Mouse (Mus musculus): ENCODE results near the gene Polr2a.
"Not testable (repeated sequence)": the region's sequence is repeated elsewhere in the genome, so short reads cannot be mapped to it uniquely, and the experiment has no call there.

The Polr2a gene

DNA sequence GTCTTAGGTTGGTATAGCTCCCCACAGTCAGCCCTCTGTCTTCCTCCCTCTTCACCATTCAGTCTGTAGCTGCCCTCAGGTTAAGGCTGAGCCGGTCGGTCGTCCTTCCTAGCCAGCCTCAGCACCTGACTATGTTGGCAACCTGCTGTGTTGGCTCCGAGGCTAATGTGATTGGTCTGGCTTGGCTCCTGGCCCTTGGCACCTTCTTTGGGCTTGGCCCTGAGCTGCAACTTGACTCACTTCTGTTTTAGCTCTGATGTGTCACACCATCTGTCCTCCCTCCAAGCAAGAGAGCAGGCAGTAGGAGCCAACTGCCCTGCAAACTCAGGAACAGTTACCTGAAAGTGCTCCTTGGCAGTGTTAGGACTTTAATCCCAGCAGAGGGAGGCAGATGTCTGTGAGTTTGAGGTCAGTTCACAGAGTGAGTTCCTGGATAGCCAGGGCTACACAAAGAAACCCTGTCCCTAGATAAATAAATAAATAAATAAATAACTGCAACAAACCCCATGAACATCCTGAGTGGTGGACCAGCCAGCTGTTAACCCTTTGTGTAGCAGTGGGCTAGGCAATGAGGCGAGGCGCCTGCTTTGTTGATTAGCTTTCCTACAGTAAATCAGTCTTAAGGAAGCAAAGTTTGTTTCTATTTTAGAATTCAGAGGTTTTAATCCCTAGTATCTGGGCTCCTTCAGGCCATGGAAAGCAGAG, 51.5 kb downstream of the Polr2a start:
- DNase-seq (ENCODE audit: low spot score in 2 of 2): no peak

- no peak for DNase-seq (ENCODE audit: low spot score in 2 of 2)
Measured at GRCm38 (mm10) chr11:69704613-69705010, 53.8 kb downstream of the Polr2a start.

- no peak for DNase-seq (ENCODE audit: low spot score in 2 of 2)
Measured at GRCm38 (mm10) chr11:69703814-69704612, 54.4 kb downstream of the Polr2a start.

DNA sequence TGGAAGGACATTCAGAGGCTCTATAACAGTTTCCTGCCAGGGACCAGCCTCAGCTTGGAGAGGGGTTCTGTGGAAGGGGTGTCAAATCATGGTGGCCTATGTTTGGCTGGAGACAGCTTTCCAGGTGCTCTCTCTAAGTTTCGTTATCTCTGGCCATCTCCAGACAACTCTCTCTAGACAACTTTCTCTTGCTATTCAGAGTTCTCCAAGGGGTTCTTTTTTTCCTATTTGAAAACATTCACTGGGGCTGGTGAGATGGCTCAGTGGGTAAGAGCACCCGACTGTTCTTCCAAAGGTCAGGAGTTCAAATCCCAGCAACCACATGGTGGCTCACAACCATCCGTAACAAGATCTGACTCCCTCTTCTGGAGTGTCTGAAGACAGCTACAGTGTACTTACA, 55.1 kb downstream of the Polr2a start:
- DNase-seq (ENCODE audit: low spot score in 2 of 2): not testable (repeated sequence)

- not testable (repeated sequence) for DNase-seq (ENCODE audit: low spot score in 2 of 2)
Measured at GRCm38 (mm10) chr11:69702886-69703285, 55.6 kb downstream of the Polr2a start.

GRCm38 (mm10) chr11:69699595-69699994, 58.8 kb downstream of the Polr2a start:
- no peak for DNase-seq (ENCODE audit: low spot score in 2 of 2)

DNA sequence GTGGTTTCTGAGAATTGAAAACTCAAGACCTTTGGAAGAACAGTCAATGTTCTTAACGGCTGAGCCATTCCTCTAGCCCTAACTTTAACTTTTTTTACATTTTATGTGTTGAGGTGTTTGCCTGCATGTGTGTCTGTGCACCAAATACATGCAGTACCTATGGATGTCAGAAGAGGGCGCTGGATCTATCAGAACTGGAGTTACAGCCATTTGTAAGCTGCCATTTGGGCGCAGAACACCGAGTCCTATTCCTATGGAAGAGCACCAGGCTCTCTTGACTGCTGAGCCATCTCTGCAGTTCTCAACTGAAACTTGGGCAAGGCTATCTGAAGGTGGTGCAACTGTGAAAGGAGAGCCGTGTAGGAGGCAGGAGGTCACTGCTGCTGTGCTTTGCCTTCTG, 59.9 kb downstream of the Polr2a start:
- DNase-seq (ENCODE audit: low spot score in 2 of 2): no peak

GRCm38 (mm10) chr11:69697396-69697795, 61.0 kb downstream of the Polr2a start:
- no peak for DNase-seq (ENCODE audit: low spot score in 2 of 2)

DNA sequence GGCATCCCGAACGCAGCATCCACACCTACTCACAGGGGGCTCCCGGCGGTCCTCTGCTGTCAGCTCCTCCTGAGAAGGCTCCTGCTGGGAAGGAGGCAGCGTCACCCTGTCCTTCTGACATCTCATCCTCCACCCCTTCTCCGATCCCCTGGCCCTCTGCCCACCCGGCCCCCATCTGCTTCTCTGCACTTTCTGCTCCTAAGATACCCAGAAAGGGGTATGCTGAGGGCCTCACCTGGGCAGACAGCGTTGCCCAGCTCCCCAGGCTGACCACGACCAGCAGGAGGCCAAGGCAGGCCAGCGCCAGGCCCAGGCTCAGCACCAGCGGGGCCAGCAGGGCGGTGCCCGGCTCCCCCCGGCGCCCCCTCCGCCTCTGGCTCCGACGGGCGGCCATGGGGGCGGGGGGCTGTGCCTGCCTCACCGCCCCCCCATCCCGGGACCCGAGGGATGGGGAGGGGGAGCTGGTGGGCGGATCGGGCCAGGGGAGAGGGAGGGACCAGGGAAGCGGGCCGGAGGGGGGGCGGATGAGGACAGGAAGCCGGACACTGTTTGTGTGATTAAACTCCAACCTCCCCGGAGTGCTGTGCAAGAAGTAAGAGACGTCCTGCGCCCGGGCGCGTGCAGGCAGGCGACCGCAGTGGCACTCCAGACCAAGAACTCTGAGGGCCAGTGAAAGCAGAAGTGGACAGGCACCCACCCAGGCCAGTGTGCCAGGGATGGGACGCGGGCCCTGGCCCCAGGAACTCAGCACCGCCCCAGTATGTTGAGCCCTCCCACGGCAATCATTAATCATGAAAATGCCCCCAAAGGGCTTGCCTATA, 62.9 kb downstream of the Polr2a start, which contains the start of the genes Tnfsf12 and Tnfsfm13:
Tnfsf12 (minus strand) TSS at position 489 of the 821 bp plus-strand sequence.
Tnfsfm13 (minus strand) TSS at position 738 of the 821 bp plus-strand sequence.
- no peak for DNase-seq (ENCODE audit: low spot score in 2 of 2)

DNA sequence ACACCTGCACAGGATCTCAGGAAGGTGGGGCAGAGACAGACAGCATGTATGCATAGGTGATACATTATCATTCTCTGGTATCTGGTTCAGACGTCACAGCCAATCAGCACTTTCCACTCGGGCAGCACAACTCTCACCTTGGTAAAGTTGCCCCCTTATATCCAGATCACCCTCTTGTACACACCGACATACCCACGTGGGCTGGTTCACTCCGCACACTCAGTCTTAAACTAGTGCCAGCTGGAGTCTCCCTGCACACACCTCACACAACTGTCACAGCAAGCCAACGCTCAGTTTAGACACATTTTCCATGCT, 63.4 kb downstream of the Polr2a start:
- DNase-seq (ENCODE audit: low spot score in 2 of 2): no peak

DNA sequence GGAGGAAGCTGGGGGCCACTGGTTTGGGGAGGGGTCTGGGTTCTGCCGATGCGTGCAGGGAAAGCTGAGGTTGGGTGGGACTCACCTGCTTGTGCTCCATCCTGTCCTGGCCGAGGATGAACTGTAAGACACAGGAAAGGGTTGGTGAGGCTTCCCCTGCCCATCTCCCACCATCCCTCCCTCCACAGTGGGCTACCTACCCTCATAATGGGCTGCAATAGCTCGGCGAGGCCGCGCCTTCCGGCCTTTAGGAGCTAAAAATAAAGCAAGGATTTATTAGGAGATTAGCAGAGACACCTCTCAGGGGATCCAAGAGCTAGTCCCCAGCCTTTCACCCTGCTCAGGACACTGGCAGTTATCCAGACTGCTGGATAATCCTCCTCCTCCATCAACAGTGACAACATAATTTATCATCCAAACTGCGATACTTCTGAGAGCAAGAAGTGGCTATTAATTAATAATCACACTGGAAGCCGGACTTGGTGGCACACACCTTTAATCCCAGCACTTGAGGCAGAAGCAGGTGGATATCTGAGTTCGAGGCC, 64.9 kb downstream of the Polr2a start:
- DNase-seq (ENCODE audit: low spot score in 2 of 2): no peak

GRCm38 (mm10) chr11:69692863-69693262, 65.6 kb downstream of the Polr2a start:
- no peak for DNase-seq (ENCODE audit: low spot score in 2 of 2)

- no peak for DNase-seq (ENCODE audit: low spot score in 2 of 2)
Measured at GRCm38 (mm10) chr11:69692196-69692811, 66.1 kb downstream of the Polr2a start.

GRCm38 (mm10) chr11:69689891-69690290, 68.5 kb downstream of the Polr2a start:
- no peak for DNase-seq (ENCODE audit: low spot score in 2 of 2)

- DNase-seq (ENCODE audit: low spot score in 2 of 2): no peak
Measured at GRCm38 (mm10) chr11:69687061-69687460, 71.4 kb downstream of the Polr2a start.

GRCm38 (mm10) chr11:69686377-69686776, 72.1 kb downstream of the Polr2a start:
- no peak for DNase-seq (ENCODE audit: low spot score in 2 of 2)

GRCm38 (mm10) chr11:69685526-69686148, 72.8 kb downstream of the Polr2a start, which contains the start of gene Tnfsf13:
Gene Tnfsf13, minus strand, starts transcription at chr11:69685784.
- no peak for DNase-seq (ENCODE audit: low spot score in 2 of 2)

DNA sequence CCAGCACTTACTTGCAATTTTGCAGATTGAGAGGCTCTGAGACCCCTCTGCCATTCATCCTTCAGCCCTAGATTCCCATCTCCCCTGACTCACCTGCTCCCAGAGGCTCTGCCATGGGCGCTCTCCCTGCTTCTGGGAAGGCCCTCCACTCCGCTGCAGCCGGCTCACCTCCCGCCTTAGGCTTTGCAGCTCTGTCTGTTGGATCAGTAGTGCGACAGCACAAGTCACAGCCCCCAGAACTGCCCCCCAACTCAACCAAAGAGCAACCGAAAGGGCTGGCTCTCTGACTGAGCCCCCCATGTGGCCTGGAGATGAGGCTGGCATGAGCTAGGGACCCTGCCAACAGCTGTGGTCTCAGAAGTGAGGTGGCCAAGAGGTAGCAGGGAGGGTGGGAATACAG, 73.5 kb downstream of the Polr2a start:
- DNase-seq (ENCODE audit: low spot score in 2 of 2): no peak

DNA sequence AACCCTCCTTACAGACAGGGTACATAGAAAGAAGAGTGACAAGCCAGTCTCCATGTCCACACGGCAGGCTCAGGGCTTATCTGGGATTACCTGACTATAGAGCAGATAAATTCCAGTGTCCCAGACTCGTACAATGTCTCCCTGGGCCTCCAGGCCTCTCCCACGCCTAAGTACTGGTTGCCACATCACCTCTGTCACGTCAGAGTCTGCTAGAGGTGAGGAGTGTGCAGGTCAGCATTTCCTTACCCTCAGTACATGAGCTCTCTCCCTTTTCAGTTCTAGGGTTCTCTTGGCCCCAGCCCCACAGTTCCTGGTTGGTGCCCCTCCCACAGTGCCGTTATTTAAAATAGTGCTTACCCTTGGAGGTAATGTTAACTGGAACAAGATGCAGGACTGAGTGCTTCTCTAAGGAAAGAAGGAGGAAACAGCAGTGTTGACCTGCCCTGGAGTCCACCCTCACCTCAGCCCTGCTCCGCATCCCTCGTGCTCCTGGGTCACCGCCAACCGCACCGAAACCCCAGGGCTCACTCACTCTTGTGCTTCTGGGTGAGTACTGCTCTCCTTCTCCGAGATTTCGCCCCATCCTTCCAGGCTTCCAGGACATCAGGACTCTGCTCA, 74.2 kb downstream of the Polr2a start:
- no peak for DNase-seq (ENCODE audit: low spot score in 2 of 2)

All from spleen, postnatal 14 days (tissue).